Mouse (Mus musculus) heart, postnatal 0 days (tissue): ENCODE measurements at regions not wholly inside any gene's neighbourhood (a gene's known extent, or its start where the extent isn't known, plus 50 kb on each side); places are given as distances from the start of the nearest gene placed in this dataset.

Source experiments
- CTCF ChIP-seq: IDR thresholded peaks from 2 replicates; pipeline ENCODE4 v1.5.1; 2016; ENCODE audit warnings: antibody characterized with exemption, control low read depth, low read depth
- EP300 ChIP-seq: IDR thresholded peaks from 2 replicates; pipeline ENCODE4 v1.6.1; 2016; ENCODE audit warnings: antibody characterized with exemption, low read depth

GRCm38 (mm10) chr10:9166017-9166416, 280.1 kb upstream of the Sash1 start:
- TF ChIP-seq CTCF = no peak
- no peak for TF ChIP-seq EP300
